Mouse (Mus musculus) gastrocnemius, adult 18-20 months (tissue): Measurements from ENCODE around the gene Gm10392. TPM values are rescaled to one million over a fixed set of nuclear protein-coding genes. Genes with fewer than 3 reads are reported as not detected.
A peak's percentile ranks its signal among the peaks of the same experiment; 100 is the strongest.

ENCODE experiments used
- DNase-seq: peaks from one replicate; pipeline ENCODE4 v3.0.0; 2021; ENCODE audit warnings: low spot score
- total RNA-seq, 2 experiments: library from RNA; stranded (reverse); gene quantifications; 2 replicates each; pipeline ENCODE4 v1.2.3; 2021

Gm10392 gene
- total RNA-seq, 2 experiments from 2014 or later: not detected

DNA sequence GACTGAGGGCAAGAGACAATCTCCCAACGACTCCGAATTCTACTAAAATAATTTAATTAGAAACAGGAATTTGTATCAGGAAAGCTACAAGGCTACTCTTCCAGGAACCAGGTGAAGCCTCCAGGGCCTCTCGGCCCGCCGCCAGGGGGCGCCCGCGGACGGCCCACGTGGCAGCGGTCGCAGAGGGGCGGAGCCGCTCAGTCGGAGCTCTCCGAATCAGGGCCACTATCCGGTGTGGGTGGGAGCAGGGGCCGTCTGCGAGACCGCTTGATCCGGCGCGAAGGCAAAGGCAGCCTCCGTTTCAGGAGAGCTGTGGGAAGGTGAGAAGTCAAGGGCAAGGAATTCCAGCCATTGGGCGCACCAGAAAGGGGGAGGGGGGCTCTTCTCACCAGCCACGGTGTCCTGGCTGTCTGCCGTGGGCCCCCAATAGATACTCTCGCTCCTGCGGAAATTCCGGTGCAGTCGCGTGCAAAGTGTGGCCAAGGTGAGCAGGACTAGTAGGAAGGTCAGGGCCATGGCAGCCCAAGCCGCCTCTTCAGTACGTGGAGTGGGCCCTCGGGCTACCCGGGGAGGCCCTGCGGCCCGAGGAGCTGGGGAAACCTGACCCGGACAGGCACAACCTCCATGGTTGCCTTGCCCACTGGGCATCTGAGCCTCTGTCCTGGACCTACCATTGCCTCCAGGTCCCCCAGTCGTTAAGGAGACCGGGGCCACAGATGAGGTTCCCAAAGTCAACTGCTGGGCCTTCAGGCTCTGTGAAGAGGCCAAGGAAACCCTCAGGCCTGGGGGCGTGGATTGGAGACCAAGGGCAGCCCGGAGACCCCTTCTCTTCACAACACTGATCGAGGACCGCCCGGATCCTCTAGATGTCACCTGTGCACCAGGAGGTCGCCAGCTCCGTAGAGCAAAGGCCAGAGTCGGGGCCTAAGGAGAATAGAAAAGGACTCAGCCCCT lies 10.7 kb downstream of the Gm10392 start:
- peak; percentile 74 for DNase-seq

DNA sequence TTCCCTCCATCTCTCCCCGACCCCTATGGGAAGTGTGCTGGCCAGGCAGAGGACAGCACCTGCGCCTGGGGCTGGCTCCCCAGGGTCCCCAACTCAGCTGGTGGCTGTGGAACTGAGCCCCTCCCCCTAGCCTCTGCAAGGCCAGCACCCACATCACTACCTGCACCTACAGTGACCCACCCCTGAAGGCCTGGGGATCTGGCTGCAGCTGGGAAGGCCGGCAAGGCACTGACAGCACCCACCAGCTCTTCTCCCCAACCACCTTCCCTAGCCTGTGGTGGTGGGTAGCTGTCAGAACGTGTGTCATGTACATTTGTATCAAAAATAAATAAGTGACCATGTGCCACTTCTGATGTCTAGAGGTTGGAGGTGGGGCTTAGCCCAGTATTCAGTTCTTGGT lies 11.6 kb downstream of the Gm10392 start:
- DNase-seq: no peak

DNA sequence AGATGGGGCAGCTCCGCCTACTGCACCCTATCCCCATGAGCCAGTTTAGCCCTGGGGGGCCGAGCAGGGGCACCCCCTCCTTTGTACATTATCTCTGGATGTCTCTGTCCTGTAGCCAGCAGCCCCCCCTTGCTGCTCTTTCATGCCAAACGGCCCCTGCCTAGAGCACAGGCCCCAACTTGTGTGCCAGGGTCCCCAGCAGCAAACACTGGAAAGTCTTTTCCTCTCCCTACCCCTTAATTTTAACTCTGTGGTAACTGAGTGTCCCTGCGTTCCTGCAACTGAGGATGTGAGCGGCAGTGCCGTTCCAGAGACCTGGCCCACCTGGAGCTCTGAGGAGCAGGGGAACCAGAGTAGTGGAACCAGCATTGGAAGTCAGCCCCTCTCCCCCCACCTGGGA lies 12.1 kb downstream of the Gm10392 start:
- no peak for DNase-seq

DNA sequence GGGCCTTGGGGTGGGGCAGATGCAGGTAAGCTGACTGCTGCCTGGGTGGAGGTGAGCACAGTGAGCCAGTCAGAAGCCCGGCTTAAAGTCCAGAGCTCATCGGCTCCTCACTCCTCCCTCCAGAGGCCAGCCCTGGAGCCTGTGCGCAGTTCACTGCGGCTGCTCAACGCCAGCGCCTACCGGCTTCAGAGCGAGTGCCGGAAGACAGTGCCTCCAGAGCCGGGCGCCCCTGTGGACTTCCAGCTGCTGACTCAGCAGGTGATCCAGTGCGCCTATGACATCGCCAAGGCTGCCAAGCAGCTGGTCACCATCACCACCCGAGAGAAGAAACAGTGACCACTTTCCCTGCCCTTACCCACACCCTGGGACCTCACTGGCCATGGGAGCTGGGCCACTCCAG lies 12.7 kb downstream of the Gm10392 start:
- no peak for DNase-seq

DNA sequence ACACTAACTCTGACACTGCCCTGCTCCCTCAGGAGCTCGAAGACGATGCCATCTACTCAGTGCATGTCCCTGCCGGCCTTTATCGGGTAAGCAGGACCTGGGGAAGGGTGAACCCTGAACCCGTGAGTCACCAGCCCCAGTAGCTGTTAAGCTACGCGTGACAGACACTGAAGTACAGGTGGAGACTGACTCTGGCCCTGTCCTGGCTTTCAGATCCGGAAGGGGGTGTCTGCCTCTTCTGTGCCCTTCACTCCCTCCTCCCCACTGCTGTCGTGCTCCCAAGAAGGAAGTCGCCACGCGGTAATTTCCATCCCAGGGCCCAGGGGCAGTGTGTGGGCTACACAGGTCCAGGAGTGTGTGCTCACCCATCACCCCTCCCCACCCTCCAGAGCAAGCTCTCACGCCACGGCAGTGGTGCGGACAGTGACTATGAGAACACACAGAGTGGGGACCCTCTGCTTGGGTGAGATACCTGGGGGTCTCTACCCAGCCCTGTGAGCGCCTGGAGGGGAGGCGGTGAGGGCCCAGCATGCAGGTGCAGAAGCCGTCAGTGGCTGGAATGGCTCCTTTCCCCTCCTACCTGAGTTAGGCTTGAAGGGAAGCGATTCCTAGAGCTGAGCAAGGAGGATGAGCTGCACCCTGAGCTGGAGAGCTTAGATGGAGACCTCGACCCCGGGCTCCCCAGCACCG lies 13.6 kb downstream of the Gm10392 start:
- DNase-seq: no peak

DNA sequence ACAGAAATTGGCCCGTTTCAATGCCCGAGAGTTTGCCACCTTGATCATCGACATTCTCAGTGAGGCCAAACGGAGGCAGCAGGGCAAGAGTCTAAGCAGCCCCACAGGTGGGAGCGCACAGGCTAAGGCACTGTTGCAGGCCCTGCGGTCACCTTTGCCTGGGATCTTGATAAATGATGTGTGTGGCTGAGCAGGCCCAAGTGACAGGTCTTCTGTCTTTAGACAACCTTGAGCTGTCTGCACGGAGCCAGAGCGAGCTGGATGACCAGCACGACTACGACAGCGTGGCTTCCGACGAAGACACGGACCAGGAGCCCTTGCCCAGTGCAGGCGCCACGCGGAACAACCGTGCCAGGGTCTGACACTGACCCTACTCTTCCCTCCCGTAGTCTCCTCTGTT lies 14.6 kb downstream of the Gm10392 start:
- no peak for DNase-seq

DNA sequence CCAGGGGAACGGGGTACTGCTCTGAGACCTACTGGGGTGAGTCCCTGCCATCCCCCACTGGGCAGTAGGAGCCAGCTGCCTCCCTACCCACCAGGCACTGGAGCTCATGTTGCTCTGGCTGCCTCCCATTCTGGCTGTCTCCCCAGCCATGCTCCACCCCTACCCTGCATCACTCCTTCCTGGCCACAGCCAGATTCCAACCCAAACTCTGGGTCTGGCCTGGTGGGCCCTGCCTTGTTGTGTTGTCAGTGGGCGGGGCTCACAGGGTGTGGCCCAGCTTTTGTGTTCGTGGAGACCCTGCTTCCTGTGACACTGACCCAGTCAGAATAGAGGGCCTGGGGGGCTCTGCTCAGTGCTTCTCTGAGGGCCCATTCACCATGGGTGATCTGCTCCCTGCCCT lies 15.5 kb downstream of the Gm10392 start:
- DNase-seq: no peak

DNA sequence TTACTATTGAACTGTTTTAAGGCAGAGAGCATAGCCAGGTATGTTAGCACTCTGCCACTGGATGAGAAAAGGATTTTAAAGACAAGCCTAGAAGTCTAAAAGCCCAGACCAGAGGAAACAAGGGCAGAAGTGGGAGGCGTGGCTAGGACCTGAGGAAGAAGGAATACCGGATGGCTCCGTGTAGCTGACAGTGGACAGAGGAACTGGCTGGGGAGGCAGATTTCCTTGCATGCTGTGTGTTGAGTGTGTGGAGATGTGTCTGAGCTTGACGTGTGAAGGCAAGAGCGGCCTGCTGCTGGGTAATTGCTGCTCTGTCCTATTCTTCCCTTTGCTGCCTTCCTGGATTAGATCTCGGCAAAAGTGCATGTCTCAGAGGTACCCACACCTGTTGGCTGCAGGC lies 16.5 kb downstream of the Gm10392 start:
- no peak for DNase-seq

DNA sequence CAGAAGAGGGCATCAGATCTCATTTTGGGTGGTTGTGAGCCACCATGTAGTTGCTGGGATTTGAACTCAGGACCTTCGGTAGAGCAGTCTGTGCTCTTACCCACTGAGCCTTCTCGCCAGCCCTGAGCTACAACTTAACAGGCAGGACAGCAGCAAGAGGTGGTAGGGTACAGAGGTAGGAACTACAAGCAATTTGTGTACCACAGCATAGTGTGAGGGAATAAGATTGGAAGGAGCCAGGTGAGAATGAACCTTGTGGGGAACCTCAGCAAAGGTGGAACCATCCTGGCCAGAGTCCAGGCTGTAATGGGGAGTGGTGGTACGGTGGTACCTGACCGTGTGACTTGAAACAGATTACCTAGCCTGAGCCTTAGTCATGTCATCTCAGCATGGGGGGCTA lies 17.0 kb downstream of the Gm10392 start:
- no peak for DNase-seq

DNA sequence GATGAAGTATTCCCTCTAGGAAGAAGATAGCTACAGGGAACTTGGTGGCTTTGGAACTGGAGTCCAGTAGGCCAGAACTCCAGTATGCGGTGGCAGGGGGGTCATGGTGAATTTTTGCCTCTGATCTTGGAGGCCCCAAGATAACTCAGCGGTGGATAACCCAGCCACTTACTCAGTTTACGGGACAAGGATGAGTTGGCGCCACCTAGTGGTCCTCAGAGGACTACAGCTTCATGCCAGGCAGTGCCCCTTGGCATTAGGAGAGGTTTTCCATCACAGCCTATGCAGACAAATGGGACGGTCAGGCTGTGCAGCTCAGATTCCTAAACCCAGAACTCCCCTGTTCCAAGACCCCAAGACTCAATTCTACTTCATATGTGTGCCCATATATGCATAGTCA lies 17.6 kb downstream of the Gm10392 start:
- DNase-seq: peak; percentile 86

DNA sequence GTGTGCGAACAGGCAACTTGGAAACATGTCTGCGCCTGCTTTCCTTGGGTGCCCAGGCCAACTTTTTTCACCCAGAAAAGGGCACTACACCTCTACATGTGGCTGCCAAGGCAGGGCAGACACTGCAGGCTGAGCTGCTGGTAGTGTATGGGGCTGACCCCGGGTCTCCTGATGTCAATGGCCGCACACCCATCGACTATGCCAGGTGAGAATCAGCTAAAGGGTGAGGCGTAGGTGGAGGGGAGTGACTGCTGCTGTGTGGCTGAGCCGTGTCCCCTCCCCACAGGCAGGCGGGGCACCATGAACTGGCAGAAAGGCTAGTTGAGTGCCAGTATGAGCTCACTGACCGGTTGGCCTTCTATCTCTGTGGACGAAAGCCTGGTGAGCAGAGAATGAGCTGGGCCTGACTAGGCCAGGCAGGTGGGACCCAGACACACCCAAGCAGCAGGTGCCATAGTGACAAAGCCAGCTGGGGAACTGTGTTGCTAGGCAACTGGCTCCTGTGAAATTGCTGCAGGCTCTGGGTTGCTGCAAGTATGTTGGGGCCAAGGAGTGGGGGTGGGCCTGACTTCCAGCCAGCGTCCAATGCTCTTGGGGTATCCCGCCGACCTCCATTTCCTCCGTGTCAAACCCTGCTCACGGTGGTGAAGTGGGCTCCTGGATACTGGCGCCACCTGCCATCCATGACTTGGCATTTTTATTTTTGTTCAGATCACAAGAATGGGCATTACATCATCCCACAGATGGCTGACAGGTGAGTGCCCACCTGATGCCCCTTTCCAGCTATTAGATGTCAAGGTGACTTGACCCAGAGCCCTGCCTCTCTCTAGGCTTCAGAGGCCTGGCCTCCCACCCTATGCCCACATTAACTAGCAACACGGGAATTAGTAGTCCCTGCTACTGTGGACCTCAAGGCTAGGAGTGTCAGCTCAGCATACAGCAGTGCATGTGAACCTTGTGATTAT lies 18.4 kb downstream of the Gm10392 start:
- DNase-seq: no peak

DNA sequence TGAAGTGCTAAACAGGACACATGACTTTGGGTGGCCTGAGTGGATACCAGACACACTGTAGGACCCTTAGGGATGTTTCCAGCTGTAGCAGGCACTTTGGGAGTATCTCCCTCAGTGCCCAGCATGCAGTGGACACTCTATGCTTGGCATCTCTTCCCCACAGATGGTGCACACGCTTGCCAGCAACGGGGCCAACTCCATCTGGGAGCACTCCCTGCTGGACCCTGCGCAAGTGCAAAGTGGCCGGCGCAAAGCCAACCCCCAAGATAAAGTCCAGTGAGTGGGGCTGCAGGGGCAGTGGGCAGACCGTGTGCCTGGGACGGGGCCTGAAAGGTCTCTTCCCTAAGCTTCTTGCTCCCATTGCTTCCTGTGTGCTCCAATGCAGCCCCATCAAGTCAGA lies 19.6 kb downstream of the Gm10392 start:
- no peak for DNase-seq

DNA sequence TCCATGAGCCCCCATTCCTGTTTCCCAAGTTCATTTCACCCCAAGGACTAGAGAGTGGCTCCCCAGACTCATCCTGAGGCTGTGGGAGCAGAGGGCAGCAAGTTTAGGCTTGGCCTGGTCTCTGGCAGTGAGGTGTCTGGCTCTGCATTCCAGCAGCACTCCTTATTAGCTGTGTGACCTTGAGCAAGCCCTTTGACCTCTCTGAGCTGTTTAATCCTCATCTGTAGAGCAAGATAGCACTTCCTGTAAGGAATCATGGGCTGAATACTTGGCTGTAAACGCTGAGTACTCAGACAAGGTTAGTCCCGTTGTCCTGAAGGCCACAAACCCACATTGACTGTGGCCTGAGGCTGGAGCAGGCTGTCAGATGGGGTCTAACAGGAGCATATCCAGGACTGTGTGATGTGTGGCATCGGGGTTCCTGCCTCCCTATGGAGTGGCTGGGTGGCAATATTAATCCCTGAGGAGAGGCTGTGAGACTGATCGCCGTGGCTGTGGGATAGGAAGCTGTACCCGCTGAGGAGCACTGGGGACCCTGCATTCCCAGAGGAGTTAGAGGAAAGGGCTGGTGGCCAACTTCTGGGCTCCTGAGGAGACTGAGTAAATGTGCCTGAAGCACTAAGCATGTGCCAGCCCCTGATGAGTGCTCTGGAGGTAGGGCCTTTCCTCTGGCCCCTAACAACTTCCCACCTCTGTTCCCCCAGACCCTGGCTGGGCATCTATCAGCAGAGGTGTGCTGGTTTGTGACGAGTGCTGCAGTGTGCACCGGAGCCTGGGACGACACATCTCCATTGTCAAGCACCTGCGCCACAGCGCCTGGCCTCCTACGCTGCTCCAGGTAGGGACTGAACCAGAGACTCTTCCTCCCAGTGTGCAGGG lies 20.5 kb downstream of the Gm10392 start:
- no peak for DNase-seq

DNA sequence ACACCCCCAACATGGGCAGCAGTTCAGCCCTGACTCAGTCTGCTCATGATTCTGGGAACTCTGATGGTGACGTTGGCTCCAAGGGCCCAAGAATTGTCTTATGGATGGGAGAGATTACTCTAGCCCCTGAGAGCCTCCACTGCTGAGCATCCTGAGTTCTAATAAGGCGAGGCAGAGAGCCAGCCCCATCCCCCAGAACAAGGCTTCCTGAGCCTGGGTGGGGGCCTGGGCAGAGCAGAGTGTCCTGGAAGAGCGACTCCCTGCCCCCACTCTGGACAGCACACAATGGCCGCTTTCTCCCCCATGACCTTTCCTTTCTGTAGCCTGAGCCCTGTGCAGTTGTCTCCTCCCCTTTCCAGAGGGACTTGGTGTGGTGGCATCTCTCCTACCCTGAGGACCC lies 21.1 kb downstream of the Gm10392 start:
- no peak for DNase-seq

DNA sequence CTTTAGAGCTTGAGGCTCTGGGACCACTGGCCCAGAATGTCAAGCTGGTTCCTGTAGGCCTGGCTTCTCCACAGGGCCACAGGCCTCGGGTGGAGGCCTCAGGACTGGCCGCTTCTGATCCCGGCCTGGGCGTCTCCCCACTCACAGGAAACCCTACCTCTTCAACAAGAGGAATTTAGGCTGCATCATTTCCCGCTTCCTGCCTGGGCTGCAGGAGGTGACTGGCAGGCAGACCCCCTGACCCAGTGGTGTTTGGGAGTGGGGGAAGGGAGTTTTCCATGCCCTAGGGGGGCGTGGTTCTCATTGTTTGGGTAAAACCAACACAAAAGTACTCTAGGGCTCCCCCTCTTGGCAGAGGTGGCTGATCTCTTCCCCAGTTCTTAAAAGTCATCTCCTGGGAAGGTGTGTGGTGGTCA lies 21.6 kb downstream of the Gm10392 start:
- peak; percentile 64 for DNase-seq

DNA sequence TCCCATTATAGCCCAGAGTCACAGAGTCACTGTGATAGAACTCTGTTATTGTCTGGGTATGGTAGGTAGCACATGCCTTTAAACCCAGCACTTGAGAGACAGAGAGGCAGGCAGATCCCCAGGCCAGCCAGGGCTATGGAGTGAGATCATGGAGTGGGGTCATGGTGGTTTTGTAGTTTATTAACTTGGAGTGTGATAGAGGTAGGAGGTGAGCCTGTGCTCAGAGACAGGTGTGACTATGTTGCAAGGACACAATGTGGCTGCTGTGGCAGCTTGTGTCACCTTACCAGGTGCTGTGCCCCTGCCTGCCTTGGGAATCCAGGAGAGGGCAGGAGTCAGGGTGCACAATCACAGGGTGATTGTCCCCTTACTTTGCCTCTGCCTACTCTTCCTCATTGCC lies 23.5 kb downstream of the Gm10392 start:
- no peak for DNase-seq

DNA sequence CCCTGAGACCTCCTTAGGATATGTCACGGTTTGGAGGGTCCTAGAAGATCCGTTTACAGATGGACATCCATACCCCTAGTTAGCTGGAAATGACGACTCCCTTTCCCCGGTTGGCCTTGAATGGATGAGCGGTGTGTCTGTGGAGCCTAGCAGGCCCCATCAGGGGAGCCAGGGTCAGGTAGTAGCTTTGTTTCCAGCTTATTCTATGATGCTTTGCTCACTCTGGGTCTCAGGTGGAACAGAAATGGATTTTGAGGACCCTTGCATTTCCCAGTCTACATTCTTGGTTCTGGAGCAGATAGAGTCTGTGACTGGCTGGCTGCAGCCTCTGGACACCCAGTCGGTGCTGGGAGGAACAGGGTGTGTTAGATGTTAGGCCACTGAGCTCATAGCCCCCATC lies 24.2 kb downstream of the Gm10392 start:
- DNase-seq: no peak

DNA sequence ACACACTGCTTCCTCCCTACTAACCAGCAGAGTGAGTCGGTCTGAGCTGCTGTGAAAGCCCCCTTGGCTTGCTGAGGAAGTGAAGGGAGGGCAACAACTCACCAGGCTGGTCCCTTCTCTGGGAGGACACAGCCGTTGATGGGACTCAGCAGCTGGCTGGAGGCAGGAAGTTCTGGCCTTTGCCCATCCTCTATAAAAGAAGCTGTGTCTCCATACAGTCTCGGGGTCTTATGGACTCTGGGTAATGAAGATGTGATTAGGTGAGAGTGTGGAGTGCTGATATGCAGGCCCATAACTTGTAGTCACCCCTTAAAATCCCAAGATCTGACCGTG lies 24.7 kb downstream of the Gm10392 start:
- no peak for DNase-seq

DNA sequence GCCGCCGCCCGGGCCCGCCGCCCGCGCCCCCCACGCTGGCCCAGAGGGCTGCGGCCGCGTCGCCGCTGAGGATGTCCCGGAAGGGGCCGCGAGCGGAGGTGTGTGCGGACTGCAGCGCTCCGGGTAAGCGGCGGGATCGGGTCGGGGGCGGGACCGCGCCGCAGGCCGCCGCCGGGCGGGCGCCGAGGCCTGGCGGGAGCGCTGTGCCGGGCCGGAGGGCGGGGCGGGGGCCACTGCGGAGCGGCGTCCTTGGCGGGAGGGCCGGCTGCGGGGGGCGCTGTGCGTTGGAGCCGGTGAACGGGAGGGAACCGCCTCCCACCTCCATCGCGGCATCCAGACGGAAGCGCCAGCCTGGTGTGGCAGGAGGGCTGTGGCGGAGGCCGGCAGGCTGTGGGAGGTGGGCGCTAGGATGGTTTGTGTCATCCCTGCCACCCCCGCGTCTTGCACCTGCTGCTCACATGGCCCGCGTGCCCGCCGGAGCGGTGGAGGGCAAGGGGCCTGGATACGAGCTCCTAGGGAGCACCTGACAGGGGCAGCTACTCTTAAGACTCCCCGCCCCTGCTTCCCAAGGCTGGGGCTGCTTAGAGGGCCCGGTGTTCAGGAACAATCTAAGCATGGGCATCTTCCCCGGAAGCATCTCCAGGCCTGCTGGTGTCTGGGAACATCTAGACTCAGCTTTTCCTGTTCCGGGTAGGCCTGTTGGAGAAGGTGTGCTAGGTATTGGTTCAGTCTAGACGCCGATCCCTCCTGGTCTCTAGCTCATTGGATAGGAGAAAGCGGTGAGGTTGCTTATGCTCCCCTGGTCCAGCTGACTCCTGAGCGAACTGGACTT lies 25.3 kb downstream of the Gm10392 start, which contains the start of gene Git1:
Gene Git1 (plus strand): TSS at position 51 of the 832 bp plus-strand sequence.
- DNase-seq: no peak

DNA sequence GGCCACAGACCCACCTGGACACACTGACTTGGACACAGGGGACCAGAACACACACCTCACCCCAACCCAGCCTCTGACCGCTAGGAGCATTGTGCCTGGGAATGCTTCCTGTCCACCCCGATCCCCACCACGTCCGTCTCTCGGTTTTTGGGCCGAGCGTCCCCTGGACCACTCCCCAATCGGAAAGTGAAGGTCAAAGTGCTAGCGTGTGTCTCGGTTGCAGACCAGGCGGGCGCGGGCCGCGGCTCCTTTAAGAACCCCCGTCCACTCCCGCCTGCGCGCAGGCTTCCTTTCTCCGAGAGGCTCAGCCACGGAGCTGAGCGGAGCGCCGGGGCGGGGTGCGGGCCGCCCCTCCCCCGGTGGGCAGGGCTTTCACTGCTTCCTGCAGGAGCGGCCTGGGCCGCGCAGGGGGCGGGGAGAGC lies 26.1 kb downstream of the Gm10392 start:
- peak; percentile 93 for DNase-seq
